Mouse (Mus musculus): ENCODE measurements around the gene Ephb1. TPM values are rescaled to one million over a fixed set of nuclear protein-coding genes. Genes with fewer than 3 reads are reported as not detected.

The Ephb1 gene
- polyA plus RNA-seq, 1 experiment from 2014 or later, result 1.6 TPM

- 86% methylated on average over 3 of the region's 3 CpGs for WGBS
- Histone ChIP-seq H3K4me2 (ENCODE audit: low read depth, severe bottlenecking) (no peak overlapping the region), H3K27me3 (ENCODE audit: control insufficient read depth, insufficient read depth, low read length) (no peaks in the 10 kb centered on the region), H3K36me3 (ENCODE audit: control insufficient read depth, insufficient read depth, low read length) (no peaks in the 10 kb centered on the region), H3K27ac (replicated peaks; ENCODE audit: low read depth, low read length) (no peak overlapping the region), H3K9me3 (ENCODE audit: control insufficient read depth, low read length) (no peaks in the 10 kb centered on the region), H3K4me1 (ENCODE audit: control insufficient read depth, insufficient read depth, low read length) (no peaks in the 10 kb centered on the region), H3K9ac (ENCODE audit: low read length) (no peak overlapping the region), H3K4me3 (ENCODE audit: low read depth, low read length) (no peak overlapping the region)
- DNase-seq (ENCODE audit: low spot score) (no peak), ATAC-seq (ENCODE audit: insufficient number of reproducible peaks, low FRiP score, low TSS enrichment, low read depth) (no peak)
These were observed 17.4 kb upstream of the Ephb1 start for GRCm38 (mm10) chr9:102371936-102372335.

- H3K4me1 ChIP-seq (ENCODE audit: control insufficient read depth, insufficient read depth, low read length), result no peaks in the 10 kb centered on the region
- H3K4me3 ChIP-seq (ENCODE audit: low read depth, low read length), result no peak overlapping the region
- WGBS, result 65% methylated on average over 14 of the region's 14 CpGs
- H3K27ac ChIP-seq (replicated peaks; ENCODE audit: low read depth, low read length), result no peak overlapping the region
- no peak overlapping the region for H3K4me2 ChIP-seq (ENCODE audit: low read depth, severe bottlenecking)
- no peak for ATAC-seq (ENCODE audit: insufficient number of reproducible peaks, low FRiP score, low TSS enrichment, low read depth)
- H3K27me3 ChIP-seq (ENCODE audit: control insufficient read depth, insufficient read depth, low read length), result no peaks in the 10 kb centered on the region
- H3K9ac ChIP-seq (ENCODE audit: low read length), result no peak overlapping the region
- H3K9me3 ChIP-seq (ENCODE audit: control insufficient read depth, low read length), result no peaks in the 10 kb centered on the region
- no peak for DNase-seq (ENCODE audit: low spot score)
- no peaks in the 10 kb centered on the region for H3K36me3 ChIP-seq (ENCODE audit: control insufficient read depth, insufficient read depth, low read length)
These were observed 16.7 kb upstream of the Ephb1 start for GRCm38 (mm10) chr9:102371036-102371770.

- Histone ChIP-seq H3K9me3 (ENCODE audit: control insufficient read depth, low read length) (no peaks in the 10 kb centered on the region), H3K9ac (ENCODE audit: low read length) (no peak overlapping the region), H3K4me3 (ENCODE audit: low read depth, low read length) (no peak overlapping the region), H3K27ac (replicated peaks; ENCODE audit: low read depth, low read length) (no peak overlapping the region), H3K27me3 (ENCODE audit: control insufficient read depth, insufficient read depth, low read length) (no peaks in the 10 kb centered on the region), H3K4me1 (ENCODE audit: control insufficient read depth, insufficient read depth, low read length) (no peaks in the 10 kb centered on the region), H3K4me2 (ENCODE audit: low read depth, severe bottlenecking) (no peak overlapping the region), H3K36me3 (ENCODE audit: control insufficient read depth, insufficient read depth, low read length) (no peaks in the 10 kb centered on the region)
- 62% methylated on average over 8 of the region's 8 CpGs for WGBS
- DNase-seq (ENCODE audit: low spot score), result no peak
- ATAC-seq (ENCODE audit: insufficient number of reproducible peaks, low FRiP score, low TSS enrichment, low read depth), result no peak
These were observed 15.6 kb upstream of the Ephb1 start for GRCm38 (mm10) chr9:102370141-102370540.

GRCm38 (mm10) chr9:102369141-102369540 lies 14.6 kb upstream of the Ephb1 start:
- H3K9ac ChIP-seq (ENCODE audit: low read length), result no peak overlapping the region
- DNase-seq (ENCODE audit: low spot score) (no peak), ATAC-seq (ENCODE audit: insufficient number of reproducible peaks, low FRiP score, low TSS enrichment, low read depth) (no peak)
- H3K9me3 ChIP-seq (ENCODE audit: control insufficient read depth, low read length), result no peaks in the 10 kb centered on the region
- H3K4me2 ChIP-seq (ENCODE audit: low read depth, severe bottlenecking), result no peak overlapping the region
- WGBS, result 71% methylated on average over 3 of the region's 3 CpGs
- no peak overlapping the region for H3K27ac ChIP-seq (replicated peaks; ENCODE audit: low read depth, low read length)
- no peaks in the 10 kb centered on the region for H3K4me1 ChIP-seq (ENCODE audit: control insufficient read depth, insufficient read depth, low read length)
- H3K27me3 ChIP-seq (ENCODE audit: control insufficient read depth, insufficient read depth, low read length), result no peaks in the 10 kb centered on the region
- H3K36me3 ChIP-seq (ENCODE audit: control insufficient read depth, insufficient read depth, low read length), result no peaks in the 10 kb centered on the region
- no peak overlapping the region for H3K4me3 ChIP-seq (ENCODE audit: low read depth, low read length)

GRCm38 (mm10) chr9:102367796-102368195 lies 13.3 kb upstream of the Ephb1 start:
- no peak overlapping the region for H3K9ac ChIP-seq (ENCODE audit: low read length)
- H3K4me1 ChIP-seq (ENCODE audit: control insufficient read depth, insufficient read depth, low read length), result no peaks in the 10 kb centered on the region
- no peaks in the 10 kb centered on the region for H3K27me3 ChIP-seq (ENCODE audit: control insufficient read depth, insufficient read depth, low read length)
- no peaks in the 10 kb centered on the region for H3K9me3 ChIP-seq (ENCODE audit: control insufficient read depth, low read length)
- H3K4me2 ChIP-seq (ENCODE audit: low read depth, severe bottlenecking), result no peak overlapping the region
- no peaks in the 10 kb centered on the region for H3K36me3 ChIP-seq (ENCODE audit: control insufficient read depth, insufficient read depth, low read length)
- no peak overlapping the region for H3K27ac ChIP-seq (replicated peaks; ENCODE audit: low read depth, low read length)
- no peak for ATAC-seq (ENCODE audit: insufficient number of reproducible peaks, low FRiP score, low TSS enrichment, low read depth)
- DNase-seq (ENCODE audit: low spot score), result no peak
- 94% methylated on average over 2 of the region's 2 CpGs for WGBS
- H3K4me3 ChIP-seq (ENCODE audit: low read depth, low read length), result no peak overlapping the region

GRCm38 (mm10) chr9:102365536-102365935 lies 11.0 kb upstream of the Ephb1 start:
- H3K27me3 ChIP-seq (ENCODE audit: control insufficient read depth, insufficient read depth, low read length), result no peaks in the 10 kb centered on the region
- H3K4me3 ChIP-seq (ENCODE audit: low read depth, low read length), result no peak overlapping the region
- no peak overlapping the region for H3K4me2 ChIP-seq (ENCODE audit: low read depth, severe bottlenecking)
- no peaks in the 10 kb centered on the region for H3K4me1 ChIP-seq (ENCODE audit: control insufficient read depth, insufficient read depth, low read length)
- WGBS, result 89% methylated on average over 2 of the region's 2 CpGs
- H3K9ac ChIP-seq (ENCODE audit: low read length), result no peak overlapping the region
- no peak overlapping the region for H3K27ac ChIP-seq (replicated peaks; ENCODE audit: low read depth, low read length)
- no peaks in the 10 kb centered on the region for H3K9me3 ChIP-seq (ENCODE audit: control insufficient read depth, low read length)
- DNase-seq (ENCODE audit: low spot score) (no peak), ATAC-seq (ENCODE audit: insufficient number of reproducible peaks, low FRiP score, low TSS enrichment, low read depth) (no peak)
- no peaks in the 10 kb centered on the region for H3K36me3 ChIP-seq (ENCODE audit: control insufficient read depth, insufficient read depth, low read length)

- Histone ChIP-seq H3K9me3 (ENCODE audit: control insufficient read depth, low read length) (no peaks in the 10 kb centered on the region), H3K27me3 (ENCODE audit: control insufficient read depth, insufficient read depth, low read length) (peaks cover 9% of the 10 kb centered on the region), H3K27ac (replicated peaks; ENCODE audit: low read depth, low read length) (no peak overlapping the region), H3K4me1 (ENCODE audit: control insufficient read depth, insufficient read depth, low read length) (peaks cover 2% of the 10 kb centered on the region; the same call in 1 of the 2 replicates), H3K4me2 (ENCODE audit: low read depth, severe bottlenecking) (no peak overlapping the region), H3K4me3 (ENCODE audit: low read depth, low read length) (no peak overlapping the region), H3K36me3 (ENCODE audit: control insufficient read depth, insufficient read depth, low read length) (no peaks in the 10 kb centered on the region), H3K9ac (ENCODE audit: low read length) (no peak overlapping the region)
- ATAC-seq (ENCODE audit: insufficient number of reproducible peaks, low FRiP score, low TSS enrichment, low read depth) (no peak), DNase-seq (ENCODE audit: low spot score) (peak; percentile 11)
- 92% methylated on average over 6 of the region's 6 CpGs for WGBS
These were observed 4.8 kb upstream of the Ephb1 start for GRCm38 (mm10) chr9:102359311-102359710.

- Histone ChIP-seq H3K9ac (ENCODE audit: low read length) (no peak overlapping the region), H3K4me2 (ENCODE audit: low read depth, severe bottlenecking) (no peak overlapping the region), H3K27ac (replicated peaks; ENCODE audit: low read depth, low read length) (no peak overlapping the region), H3K36me3 (ENCODE audit: control insufficient read depth, insufficient read depth, low read length) (no peaks in the 10 kb centered on the region), H3K4me3 (ENCODE audit: low read depth, low read length) (no peak overlapping the region), H3K9me3 (ENCODE audit: control insufficient read depth, low read length) (no peaks in the 10 kb centered on the region), H3K4me1 (ENCODE audit: control insufficient read depth, insufficient read depth, low read length) (peaks cover 8% of the 10 kb centered on the region; the same call in 1 of the 2 replicates), H3K27me3 (ENCODE audit: control insufficient read depth, insufficient read depth, low read length) (peaks cover 15% of the 10 kb centered on the region)
- DNase-seq (ENCODE audit: low spot score), result no peak
- ATAC-seq (ENCODE audit: insufficient number of reproducible peaks, low FRiP score, low TSS enrichment, low read depth), result no peak
- WGBS, result 80% methylated on average over 3 of the region's 3 CpGs
These were observed 4.2 kb upstream of the Ephb1 start for GRCm38 (mm10) chr9:102358711-102359110.

GRCm38 (mm10) chr9:102358011-102358410 lies 3.5 kb upstream of the Ephb1 start:
- H3K27ac ChIP-seq (replicated peaks; ENCODE audit: low read depth, low read length), result no peak overlapping the region
- H3K4me2 ChIP-seq (ENCODE audit: low read depth, severe bottlenecking), result no peak overlapping the region
- H3K9ac ChIP-seq (ENCODE audit: low read length), result no peak overlapping the region
- no peaks in the 10 kb centered on the region for H3K36me3 ChIP-seq (ENCODE audit: control insufficient read depth, insufficient read depth, low read length)
- H3K9me3 ChIP-seq (ENCODE audit: control insufficient read depth, low read length), result no peaks in the 10 kb centered on the region
- no peak overlapping the region for H3K4me3 ChIP-seq (ENCODE audit: low read depth, low read length)
- ATAC-seq (ENCODE audit: insufficient number of reproducible peaks, low FRiP score, low TSS enrichment, low read depth) (no peak), DNase-seq (ENCODE audit: low spot score) (no peak)
- H3K4me1 ChIP-seq (ENCODE audit: control insufficient read depth, insufficient read depth, low read length), result peaks cover 8% of the 10 kb centered on the region; the same call in 1 of the 2 replicates
- WGBS, result 85% methylated on average over 6 of the region's 6 CpGs
- H3K27me3 ChIP-seq (ENCODE audit: control insufficient read depth, insufficient read depth, low read length), result peaks cover 22% of the 10 kb centered on the region
